Mouse (Mus musculus) mouse embryonic stem cell (cell line): Measurements from ENCODE around the gene Hhipl1.

Source experiments
- in situ Hi-C, 2 experiments: fragments of 300-500 bp; cut with MboI; formaldehyde crosslinking; loops; 1 replicate in 1 of 2; 3 replicates in 1 of 2; pipeline ENCODE4 v1.14.3; 2019 to 2020; ENCODE audit warnings: low sequenced_read_pairs in 2 of 2, low pct_unique_long_range_greater_than_20kb in 1 of 2, mixed read lengths in 1 of 2; ENCODE audit not compliant: unreplicated experiment in 1 of 2

Hhipl1 gene

DNA sequence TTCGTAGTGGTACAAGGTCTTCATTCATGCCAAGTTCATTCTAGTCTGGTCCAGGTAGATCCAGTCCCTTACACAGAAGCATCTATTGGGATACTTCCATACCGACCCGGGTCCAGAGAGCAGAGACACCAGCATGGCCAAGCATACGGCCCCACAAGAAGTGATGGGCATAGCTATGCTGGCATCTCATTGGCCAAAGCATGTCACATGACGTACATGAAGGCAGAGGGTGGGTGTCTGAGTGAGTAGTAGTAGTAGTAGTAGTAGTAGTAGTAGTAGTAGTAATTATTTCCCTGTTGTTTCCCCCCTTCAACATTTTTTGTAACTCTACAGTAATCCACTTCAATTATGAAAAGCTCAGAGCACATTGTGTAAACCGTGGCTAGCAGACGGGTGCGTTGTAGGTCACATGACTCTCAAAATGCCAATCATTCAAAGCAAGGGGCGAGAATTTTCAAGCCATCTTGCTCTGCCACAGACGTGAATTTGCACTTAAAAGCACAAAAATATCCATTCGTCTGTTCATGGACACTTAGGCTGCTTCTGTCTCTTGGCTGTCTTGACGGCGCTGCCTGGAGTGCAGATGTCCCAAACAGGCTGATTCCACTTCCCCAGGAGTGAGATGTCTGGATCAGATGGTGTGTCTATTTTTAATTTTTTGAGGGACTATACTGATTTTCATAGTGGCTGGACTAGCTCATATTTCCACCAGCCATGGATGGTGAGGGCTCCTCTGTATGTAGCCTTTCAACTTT is 72.5 kb downstream of the Hhipl1 start:
- in situ Hi-C loops: no loop called here
